Mouse (Mus musculus): Measurements from ENCODE around the gene Wwox. TPM values are rescaled to one million over a fixed set of nuclear protein-coding genes. Genes with fewer than 3 reads are reported as not detected.
A peak's percentile ranks its signal among the peaks of the same experiment; 100 is the strongest.

Gene Wwox
- total RNA-seq, 2 experiments from 2014 or later: 14.2 to 14.3 TPM

- no peak for TF ChIP-seq CTCF (conservative IDR thresholded peaks at IDR 0.05)
- Histone ChIP-seq H3K4me3 (no peak overlapping the region), H3K27ac (no peak overlapping the region)
- DNase-seq (ENCODE audit: low spot score in 2 of 2): no peak
These were observed 439.2 kb downstream of the Wwox start for GRCm38 (mm10) chr8:114878449-114879276.

GRCm38 (mm10) chr8:114879277-114879568 is 439.8 kb downstream of the Wwox start:
- H3K27ac ChIP-seq: no peak overlapping the region
- H3K4me3 ChIP-seq: no peak overlapping the region
- DNase-seq (ENCODE audit: low spot score in 2 of 2): no peak
- TF ChIP-seq CTCF (conservative IDR thresholded peaks at IDR 0.05): no peak

DNA sequence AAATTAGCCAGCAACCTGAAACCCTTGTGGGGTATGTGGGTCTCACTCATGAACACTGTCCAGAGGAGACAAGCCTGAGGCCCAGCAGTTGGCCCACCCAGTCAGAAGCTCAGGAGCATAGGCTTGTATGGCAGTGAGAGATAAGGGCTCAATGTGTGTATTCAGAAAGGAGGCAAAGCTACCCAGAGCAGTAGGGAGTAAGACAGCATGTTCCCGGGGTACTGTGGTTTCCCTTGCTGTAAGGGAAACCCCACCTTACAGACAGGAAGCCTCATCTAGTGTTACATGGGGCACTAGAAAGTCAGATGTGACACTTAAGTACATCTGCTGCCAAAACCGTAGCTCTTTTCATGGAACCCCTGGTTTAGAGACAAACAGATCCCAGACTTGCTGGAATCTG is 440.2 kb downstream of the Wwox start:
- TF ChIP-seq CTCF (conservative IDR thresholded peaks at IDR 0.05): no peak
- no peak for DNase-seq (ENCODE audit: low spot score in 2 of 2)
- H3K27ac ChIP-seq: no peak overlapping the region
- no peak overlapping the region for H3K4me3 ChIP-seq

DNA sequence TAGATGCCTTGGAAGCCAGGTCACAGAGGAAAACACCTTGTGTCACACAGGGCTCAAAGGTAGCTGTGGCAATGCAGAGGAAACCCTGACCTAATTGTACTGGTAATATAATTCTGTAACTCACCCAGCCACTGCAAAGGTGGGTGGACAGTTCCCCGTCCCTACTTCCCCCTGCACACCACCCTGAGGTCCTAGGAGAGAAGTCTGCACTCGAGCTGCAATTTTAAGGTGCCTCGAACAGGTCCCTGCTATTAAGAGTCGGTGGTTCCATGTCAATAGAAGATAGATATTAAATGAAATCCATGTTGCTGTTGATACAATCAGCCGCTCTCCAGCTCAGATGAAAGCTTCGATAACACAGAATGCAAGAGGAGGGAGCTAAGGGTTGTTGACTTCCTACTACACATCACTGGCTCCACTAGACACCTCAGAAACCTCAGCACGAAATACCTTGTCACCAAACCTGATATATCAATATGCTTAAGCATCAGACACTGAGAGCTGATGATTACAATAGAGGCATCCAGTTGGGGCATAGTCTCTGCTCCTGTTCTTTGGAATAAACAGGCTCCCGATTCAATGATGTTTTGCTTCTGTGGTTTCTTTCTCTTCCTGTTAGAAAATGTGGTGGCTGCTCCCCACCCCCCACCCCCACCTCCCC is 441.1 kb downstream of the Wwox start:
- TF ChIP-seq CTCF (conservative IDR thresholded peaks at IDR 0.05): no peak
- no peak overlapping the region for H3K27ac ChIP-seq
- no peak overlapping the region for H3K4me3 ChIP-seq
- no peak for DNase-seq (ENCODE audit: low spot score in 2 of 2)

- H3K4me3 ChIP-seq: no peak overlapping the region
- no peak for TF ChIP-seq CTCF (conservative IDR thresholded peaks at IDR 0.05)
- H3K27ac ChIP-seq: no peak overlapping the region
- no peak for DNase-seq (ENCODE audit: low spot score in 2 of 2)
These were observed 442.5 kb downstream of the Wwox start for GRCm38 (mm10) chr8:114881891-114882401.

GRCm38 (mm10) chr8:114882504-114882903 is 443.0 kb downstream of the Wwox start:
- no peak overlapping the region for H3K4me3 ChIP-seq
- DNase-seq (ENCODE audit: low spot score in 2 of 2): no peak
- no peak overlapping the region for H3K27ac ChIP-seq
- TF ChIP-seq CTCF (conservative IDR thresholded peaks at IDR 0.05): no peak

DNA sequence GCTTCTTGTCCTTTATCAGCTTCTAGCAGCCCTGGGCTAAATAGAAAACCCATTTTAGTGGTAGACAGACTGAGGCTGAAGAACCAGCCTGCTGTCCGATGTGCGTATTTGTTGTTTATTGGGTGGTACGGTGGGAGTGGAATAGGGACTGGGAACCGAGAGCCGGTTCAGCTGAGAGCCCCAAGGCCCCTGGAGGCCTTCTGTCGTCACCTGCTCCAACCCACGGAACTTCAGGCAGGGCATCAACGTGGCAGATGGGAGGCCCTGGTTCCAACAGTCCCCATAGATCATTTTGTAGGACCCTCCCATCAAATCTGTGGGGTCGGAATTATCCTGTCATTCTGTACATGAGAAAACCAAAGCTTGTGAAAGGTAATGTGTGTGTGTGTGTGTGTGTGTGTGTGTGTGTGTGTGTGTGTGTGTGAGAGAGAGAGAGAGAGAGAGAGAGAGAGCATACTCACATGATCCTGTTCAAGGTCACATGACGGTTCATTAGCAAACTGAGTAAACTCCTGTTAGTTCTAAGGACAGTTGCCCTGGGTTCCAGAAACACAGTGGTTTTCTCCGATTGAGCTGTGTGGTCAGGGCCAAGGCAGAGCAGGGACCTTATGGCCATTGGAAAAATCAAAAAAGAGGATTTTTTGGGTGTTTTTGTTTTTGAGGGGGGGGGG is 443.6 kb downstream of the Wwox start:
- DNase-seq (ENCODE audit: low spot score in 2 of 2): no peak
- H3K4me3 ChIP-seq: no peak overlapping the region
- TF ChIP-seq CTCF (conservative IDR thresholded peaks at IDR 0.05): no peak
- H3K27ac ChIP-seq: no peak overlapping the region

DNA sequence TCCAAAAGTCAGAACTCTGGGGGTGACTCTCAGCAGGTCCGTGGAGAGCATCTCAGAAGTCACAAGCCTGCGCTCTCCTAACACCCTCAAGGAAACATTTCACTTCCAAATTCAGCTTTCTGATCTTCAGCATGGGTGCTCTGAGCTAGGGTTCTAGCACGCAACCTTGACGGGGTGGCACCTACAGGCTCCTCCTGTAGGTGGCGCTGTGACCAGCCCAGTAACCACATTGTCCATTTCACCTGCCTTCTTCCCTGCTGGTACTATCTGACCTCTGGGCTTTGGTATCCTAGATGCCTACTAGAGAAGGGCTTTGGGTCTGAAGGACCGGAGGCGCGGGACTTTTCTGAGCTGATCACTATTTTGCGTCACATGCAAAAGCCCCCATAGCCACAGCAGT is 444.5 kb downstream of the Wwox start:
- peak; percentile 71 for TF ChIP-seq CTCF (conservative IDR thresholded peaks at IDR 0.05)
- Histone ChIP-seq H3K27ac (no peak overlapping the region), H3K4me3 (no peak overlapping the region)
- DNase-seq (ENCODE audit: low spot score in 2 of 2): no peak

- Histone ChIP-seq H3K4me3 (no peak overlapping the region), H3K27ac (no peak overlapping the region)
- TF ChIP-seq CTCF (conservative IDR thresholded peaks at IDR 0.05): no peak
- no peak for DNase-seq (ENCODE audit: low spot score in 2 of 2)
These were observed 445.7 kb downstream of the Wwox start for GRCm38 (mm10) chr8:114885026-114885592.

- Histone ChIP-seq H3K27ac (no peak overlapping the region), H3K4me3 (no peak overlapping the region)
- no peak for DNase-seq (ENCODE audit: low spot score in 2 of 2)
- no peak for TF ChIP-seq CTCF (conservative IDR thresholded peaks at IDR 0.05)
These were observed 448.9 kb downstream of the Wwox start for GRCm38 (mm10) chr8:114888388-114888787.

DNA sequence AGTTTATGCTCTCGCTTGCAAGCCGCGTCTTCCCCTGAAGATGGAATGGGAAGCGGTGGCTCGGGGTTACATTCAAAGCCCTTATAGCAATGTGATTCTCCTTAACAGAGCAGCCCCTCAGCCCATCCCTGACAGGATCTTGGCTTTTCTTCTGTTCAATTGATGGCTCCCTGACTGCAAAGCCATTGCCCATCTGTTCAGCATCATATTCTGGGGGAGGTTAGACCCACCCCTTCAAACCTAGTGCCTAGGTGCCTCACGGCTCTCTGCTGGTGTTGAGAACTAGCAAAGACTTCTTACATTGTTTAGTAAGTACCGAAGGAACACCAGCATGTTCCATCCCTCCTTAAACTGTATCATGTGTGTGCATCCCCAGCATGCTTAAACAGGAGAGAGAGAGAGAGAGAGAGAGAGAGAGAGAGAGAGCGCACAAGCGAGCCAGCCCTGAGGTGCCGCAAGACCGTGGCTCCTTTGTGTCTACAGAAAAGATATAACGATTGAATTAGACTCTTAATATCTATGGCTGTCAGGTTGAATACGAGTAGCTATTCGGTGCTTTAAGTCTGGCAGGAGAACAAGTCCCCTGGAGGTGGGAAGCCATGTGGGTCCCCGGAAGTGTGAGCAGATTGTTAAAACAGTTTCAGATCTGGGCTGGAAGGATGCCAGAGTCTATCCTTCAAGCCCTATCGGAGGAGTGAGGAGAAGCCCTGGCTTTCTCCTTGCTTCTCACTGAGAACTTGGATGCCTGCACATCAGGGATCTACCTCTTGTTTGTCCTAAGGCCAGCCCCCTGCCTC is 450.3 kb downstream of the Wwox start:
- TF ChIP-seq CTCF (conservative IDR thresholded peaks at IDR 0.05): no peak
- no peak for DNase-seq (ENCODE audit: low spot score in 2 of 2)
- Histone ChIP-seq H3K4me3 (no peak overlapping the region), H3K27ac (no peak overlapping the region)

DNA sequence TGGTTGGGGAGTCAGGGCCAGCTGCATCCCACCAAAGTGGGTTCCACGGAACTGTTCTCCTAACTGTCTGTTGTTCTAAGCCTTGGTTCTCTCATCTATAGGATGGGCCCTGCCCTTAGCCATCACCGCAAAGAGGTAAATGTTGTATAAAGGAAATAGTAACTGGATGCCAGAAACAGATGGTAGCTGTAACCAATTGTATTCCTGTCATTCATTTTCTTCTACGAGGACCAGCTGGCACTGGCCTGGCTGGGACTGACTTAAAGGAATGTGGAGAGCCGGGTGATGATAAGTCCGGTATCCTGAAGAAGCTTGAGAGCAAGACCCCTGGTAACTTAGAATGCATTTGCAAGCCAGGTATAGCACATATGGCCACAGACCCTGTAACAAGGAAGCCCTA is 451.0 kb downstream of the Wwox start:
- no peak for DNase-seq (ENCODE audit: low spot score in 2 of 2)
- Histone ChIP-seq H3K27ac (no peak overlapping the region), H3K4me3 (no peak overlapping the region)
- no peak for TF ChIP-seq CTCF (conservative IDR thresholded peaks at IDR 0.05)

Measured in layer of hippocampus, adult 2 months (tissue).